Mouse (Mus musculus): ENCODE data around the gene Rnf213.

DNA sequence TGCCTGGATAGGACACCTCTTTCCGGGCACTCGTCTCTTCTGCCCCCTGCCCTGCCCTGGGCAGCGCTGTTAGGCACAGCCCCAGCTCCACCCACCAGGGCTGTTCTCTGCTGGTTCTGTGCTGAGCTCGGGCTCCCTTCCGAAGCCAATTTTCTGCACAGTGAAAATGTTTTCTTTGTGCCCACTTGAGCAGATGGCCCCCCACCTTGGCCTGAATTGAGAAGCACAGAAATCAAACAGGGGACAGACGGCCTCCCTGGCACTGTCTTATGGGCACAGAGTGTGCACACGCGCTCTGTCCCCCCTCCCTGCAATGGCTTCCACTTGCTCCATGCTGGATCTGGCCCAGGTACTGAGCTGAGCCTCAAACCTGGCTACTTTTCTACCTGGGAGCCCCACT lies 139.6 kb downstream of the Rnf213 start:
- TF ChIP-seq CTCF (IDR thresholded peaks at IDR 0.05; ENCODE audit: borderline replicate concordance, extremely low read depth, insufficient read depth, insufficient read length), result no peak
- no peak for TF ChIP-seq POLR2A (IDR thresholded peaks at IDR 0.05; ENCODE audit: borderline replicate concordance, extremely low read depth, insufficient read depth, insufficient read length, poor library complexity, severe bottlenecking)
